Mouse (Mus musculus) stomach, postnatal 0 days (tissue): ENCODE data around the gene Agfg2.

Experiments
- CTCF ChIP-seq: IDR thresholded peaks from 2 replicates; pipeline ENCODE4 v1.5.1; 2016; ENCODE audit warnings: antibody characterized with exemption, low read depth, mild to moderate bottlenecking, moderate library complexity
- EP300 ChIP-seq: optimal IDR thresholded peaks from 2 replicates; pipeline ENCODE3; 2016; ENCODE audit warnings: antibody characterized with exemption

GRCm38 (mm10) chr5:137706913-137707633, 22.5 kb upstream of the Agfg2 start:
- no peak for TF ChIP-seq CTCF
- TF ChIP-seq EP300 = peak; percentile 54
